Mouse (Mus musculus): ENCODE data around the gene Eif3i. TPM values are rescaled to one million over a fixed set of nuclear protein-coding genes. Genes with fewer than 3 reads are reported as not detected.

Eif3i gene
- polyA plus RNA-seq (2014; fragmentation: Illumina TruSeq; extraction: RNeasy Lipid Tissue Mini Kit (QIAGEN cat#74804); ENCODE audit: low read depth, low replicate concordance): 18.7 TPM

GRCm38 (mm10) chr4:129600233-129601158 is at the start of gene Eif3i, which contains the start of gene Tmem234:
Gene Eif3i (minus strand): TSS chr4:129600648.
Gene Tmem234 (plus strand): TSS chr4:129600668.

DNA sequence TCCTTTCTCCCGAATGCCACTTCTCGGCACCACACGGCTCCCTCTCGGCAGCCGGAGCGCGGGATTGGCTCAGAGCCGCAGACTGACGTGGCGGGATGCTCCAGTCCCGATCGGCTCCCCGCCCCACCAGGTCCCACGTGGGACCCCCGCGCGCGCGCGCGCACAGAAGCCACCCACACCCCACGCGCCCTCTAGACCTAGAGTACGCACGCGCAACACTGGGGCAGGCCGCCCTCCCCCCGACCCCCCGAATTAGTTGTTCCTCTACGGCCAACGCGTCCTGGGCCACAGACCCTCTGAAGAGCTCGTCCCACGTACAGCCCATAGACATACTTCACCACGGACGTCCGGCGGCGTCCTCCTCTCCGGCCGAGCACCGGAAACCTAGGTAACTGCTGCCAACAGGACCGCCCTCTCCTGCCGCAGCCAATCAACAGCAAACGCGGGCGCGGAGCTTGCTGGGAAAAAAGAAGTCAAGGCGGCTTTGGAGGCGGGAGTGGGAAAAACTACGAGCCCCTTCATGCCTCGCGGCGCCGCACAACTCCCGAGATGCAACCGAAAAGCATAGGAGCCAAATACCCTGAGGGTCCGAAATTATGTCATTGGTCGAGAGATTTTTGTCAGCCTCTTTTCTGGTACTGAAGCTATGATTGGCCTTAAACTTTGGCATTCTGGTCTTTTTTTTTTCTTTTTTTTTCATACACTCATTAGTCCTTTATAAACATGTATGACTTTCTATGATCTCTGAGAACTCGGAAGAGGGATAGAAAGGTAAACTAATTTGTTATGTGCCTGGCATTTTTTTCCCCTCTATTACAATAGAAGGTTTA is 40.4 kb upstream of the Eif3i start, which contains the start of gene Txlna:
Gene Txlna (minus strand): TSS at position 428 of the 830 bp plus-strand sequence.

GRCm38 (mm10) chr4:129623681-129624091 is 23.2 kb upstream of the Eif3i start, which contains the start of gene Ccdc28b:
Gene Ccdc28b (minus strand): TSS chr4:129623947.

DNA sequence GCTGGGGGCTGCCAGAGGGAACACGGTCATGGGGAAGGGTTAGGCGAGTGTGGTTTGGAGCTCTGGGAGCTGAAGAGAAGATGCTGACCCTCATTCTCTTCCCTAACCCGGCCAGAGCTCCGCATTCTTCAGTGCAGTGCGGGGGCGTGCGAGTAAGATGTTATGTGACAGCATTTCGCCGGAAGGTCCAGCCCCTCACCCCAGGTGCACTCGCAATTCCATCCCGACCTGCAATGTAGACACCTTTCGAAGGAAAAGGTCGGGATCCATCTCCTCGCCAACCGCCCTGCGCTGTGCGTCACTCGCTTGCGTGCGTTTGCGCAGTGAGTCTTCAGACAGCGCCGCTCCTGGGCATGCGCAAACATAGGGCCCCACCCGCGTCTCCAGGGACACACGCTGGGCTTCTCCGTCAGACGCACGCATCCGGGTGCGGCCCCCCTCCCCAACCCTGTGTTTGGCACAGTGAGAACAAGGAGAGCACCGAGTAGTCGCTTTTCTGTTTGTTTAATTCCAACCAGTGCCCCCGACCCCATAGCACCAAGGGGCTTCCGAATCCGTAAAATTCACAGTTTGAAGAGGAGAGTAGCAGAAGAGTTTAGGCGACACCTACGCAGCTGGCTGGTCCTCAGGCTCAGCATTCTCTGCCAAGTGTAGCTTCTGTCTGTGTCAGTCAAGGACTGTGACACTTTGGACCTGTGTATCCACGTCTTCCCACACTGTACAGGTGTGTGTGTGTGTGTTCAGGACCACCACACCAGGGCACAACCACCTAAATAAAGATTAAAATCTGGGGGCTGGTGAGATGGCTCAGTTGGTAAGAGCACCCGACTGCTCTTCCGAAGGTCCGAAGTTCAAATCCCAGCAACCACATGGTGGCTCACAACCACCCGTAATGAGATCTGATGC is 18.6 kb upstream of the Eif3i start, which contains the start of gene Iqcc:
Gene Iqcc (minus strand): TSS at position 314 of the 906 bp plus-strand sequence.

DNA sequence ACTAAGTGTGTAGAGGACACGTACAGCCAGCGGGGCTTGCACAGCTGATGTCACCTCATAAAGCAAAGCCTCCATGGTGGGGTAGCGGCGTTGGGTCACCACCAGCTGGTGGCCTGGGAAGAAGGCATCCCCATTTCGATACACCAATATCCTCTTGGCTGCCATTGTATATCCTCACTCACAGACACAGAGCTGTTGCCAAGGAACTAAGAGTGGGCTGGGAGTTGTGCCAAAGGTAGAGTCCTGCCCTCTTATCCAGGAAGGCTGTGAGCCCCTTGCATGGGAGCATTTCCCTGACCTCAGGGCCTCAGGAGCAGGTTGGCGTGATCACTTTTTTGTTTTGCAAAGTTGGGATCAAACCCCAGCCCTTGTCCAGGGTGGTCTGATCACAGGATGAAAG is 13.6 kb upstream of the Eif3i start, which contains the start of gene Dcdc2b:
Gene Dcdc2b (minus strand): TSS at position 165 of the 400 bp plus-strand sequence.

GRCm38 (mm10) chr4:129578466-129578865 is 22.0 kb downstream of the Eif3i start, which contains the start of gene Fam167b:
Gene Fam167b (minus strand): TSS chr4:129578549.

DNA sequence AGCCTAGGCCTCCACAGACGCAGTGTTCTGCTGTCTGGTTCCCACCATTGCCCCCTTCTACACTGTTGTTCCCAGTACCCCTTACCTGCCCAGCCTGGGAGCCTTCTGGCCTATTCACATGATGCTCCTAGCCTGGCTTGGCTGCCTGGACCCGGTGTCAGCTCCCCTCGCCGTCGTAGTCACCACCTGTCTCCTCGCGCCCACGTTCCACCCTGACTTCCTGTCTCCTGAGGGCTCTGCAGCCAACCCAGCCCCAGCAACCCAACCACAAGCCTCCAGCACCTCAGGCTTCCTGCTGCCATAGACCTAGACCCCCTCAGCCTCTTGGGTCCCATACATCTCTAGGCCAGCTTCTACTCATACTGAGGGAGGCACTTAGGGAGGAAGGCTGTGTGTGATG is 27.0 kb downstream of the Eif3i start, which contains the start of gene Lck:
Gene Lck (minus strand): TSS at position 212 of the 400 bp plus-strand sequence.

DNA sequence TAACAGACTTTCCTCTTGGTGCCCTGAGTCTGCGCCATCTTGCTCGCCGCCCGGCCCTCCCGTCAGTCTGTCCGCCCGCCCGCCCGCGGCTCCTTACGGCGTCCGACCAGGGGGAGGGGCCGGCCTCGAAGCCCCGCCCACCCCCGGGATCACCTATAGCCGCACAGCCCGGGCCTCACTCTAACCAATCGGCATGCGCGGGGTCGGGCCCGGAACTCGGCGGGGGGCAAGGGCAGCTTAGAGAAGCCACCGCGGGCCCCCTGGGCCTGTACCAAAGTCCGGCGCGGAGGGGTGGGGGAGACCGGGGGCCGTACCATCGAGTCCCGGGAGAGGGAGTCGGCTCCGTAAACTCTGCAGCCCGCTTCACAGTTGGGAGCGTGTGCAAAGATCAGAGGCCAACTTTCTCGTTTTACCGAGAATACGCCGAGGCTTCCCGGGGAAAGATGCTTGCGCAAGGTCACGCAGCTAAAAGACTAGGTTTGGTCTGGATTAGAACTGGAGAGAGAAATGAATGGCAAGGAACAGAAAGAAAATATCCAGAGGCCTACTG is 57.8 kb downstream of the Eif3i start, which contains the start of gene Hdac1:
Gene Hdac1 (minus strand): TSS at position 122 of the 550 bp plus-strand sequence.

Other genes starting within 250 kb of the Eif3i start
- 1.0 TPM for gene Zbtb8a, start 222.5 kb downstream of the Eif3i start, polyA plus RNA-seq (2014; fragmentation: Illumina TruSeq; extraction: RNeasy Lipid Tissue Mini Kit (QIAGEN cat#74804); ENCODE audit: low read depth, low replicate concordance)
- gene Zbtb8b, start 159.8 kb downstream of the Eif3i start, polyA plus RNA-seq (2014; fragmentation: Illumina TruSeq; extraction: RNeasy Lipid Tissue Mini Kit (QIAGEN cat#74804); ENCODE audit: low read depth, low replicate concordance): 1.9 TPM
- gene Bsdc1, start 139.1 kb downstream of the Eif3i start, polyA plus RNA-seq (2014; fragmentation: Illumina TruSeq; extraction: RNeasy Lipid Tissue Mini Kit (QIAGEN cat#74804); ENCODE audit: low read depth, low replicate concordance): 12.7 TPM
- 76.5 TPM for gene Tssk3, start 109.6 kb downstream of the Eif3i start, polyA plus RNA-seq (2014; fragmentation: Illumina TruSeq; extraction: RNeasy Lipid Tissue Mini Kit (QIAGEN cat#74804); ENCODE audit: low read depth, low replicate concordance)
- not detected for gene Fam229a, start 109.5 kb downstream of the Eif3i start, polyA plus RNA-seq (2014; fragmentation: Illumina TruSeq; extraction: RNeasy Lipid Tissue Mini Kit (QIAGEN cat#74804); ENCODE audit: low read depth, low replicate concordance)
- 80.2 TPM for gene Marcksl1, start 87.1 kb downstream of the Eif3i start, polyA plus RNA-seq (2014; fragmentation: Illumina TruSeq; extraction: RNeasy Lipid Tissue Mini Kit (QIAGEN cat#74804); ENCODE audit: low read depth, low replicate concordance)
- 125 TPM for gene Hdac1, start 57.9 kb downstream of the Eif3i start, polyA plus RNA-seq (2014; fragmentation: Illumina TruSeq; extraction: RNeasy Lipid Tissue Mini Kit (QIAGEN cat#74804); ENCODE audit: low read depth, low replicate concordance)
- gene Lck, start 27.0 kb downstream of the Eif3i start, polyA plus RNA-seq (2014; fragmentation: Illumina TruSeq; extraction: RNeasy Lipid Tissue Mini Kit (QIAGEN cat#74804); ENCODE audit: low read depth, low replicate concordance): 0.55 TPM
- not detected for gene Fam167b, start 22.1 kb downstream of the Eif3i start, polyA plus RNA-seq (2014; fragmentation: Illumina TruSeq; extraction: RNeasy Lipid Tissue Mini Kit (QIAGEN cat#74804); ENCODE audit: low read depth, low replicate concordance)
- gene Tmem234, start within 50 bp of the Eif3i start, polyA plus RNA-seq (2014; fragmentation: Illumina TruSeq; extraction: RNeasy Lipid Tissue Mini Kit (QIAGEN cat#74804); ENCODE audit: low read depth, low replicate concordance): 20.7 TPM
- not detected for gene Dcdc2b, start 13.6 kb upstream of the Eif3i start, polyA plus RNA-seq (2014; fragmentation: Illumina TruSeq; extraction: RNeasy Lipid Tissue Mini Kit (QIAGEN cat#74804); ENCODE audit: low read depth, low replicate concordance)
- 11.5 TPM for gene Iqcc, start 18.5 kb upstream of the Eif3i start, polyA plus RNA-seq (2014; fragmentation: Illumina TruSeq; extraction: RNeasy Lipid Tissue Mini Kit (QIAGEN cat#74804); ENCODE audit: low read depth, low replicate concordance)
- 1.8 TPM for gene Ccdc28b, start 23.3 kb upstream of the Eif3i start, polyA plus RNA-seq (2014; fragmentation: Illumina TruSeq; extraction: RNeasy Lipid Tissue Mini Kit (QIAGEN cat#74804); ENCODE audit: low read depth, low replicate concordance)
- 6.8 TPM for gene Txlna, start 40.4 kb upstream of the Eif3i start, polyA plus RNA-seq (2014; fragmentation: Illumina TruSeq; extraction: RNeasy Lipid Tissue Mini Kit (QIAGEN cat#74804); ENCODE audit: low read depth, low replicate concordance)
- 296 TPM for gene Kpna6, start 72.1 kb upstream of the Eif3i start, polyA plus RNA-seq (2014; fragmentation: Illumina TruSeq; extraction: RNeasy Lipid Tissue Mini Kit (QIAGEN cat#74804); ENCODE audit: low read depth, low replicate concordance)
- 5.2 TPM for gene Tmem39b, start 96.2 kb upstream of the Eif3i start, polyA plus RNA-seq (2014; fragmentation: Illumina TruSeq; extraction: RNeasy Lipid Tissue Mini Kit (QIAGEN cat#74804); ENCODE audit: low read depth, low replicate concordance)
- 99.4 TPM for gene Khdrbs1, start 141.7 kb upstream of the Eif3i start, polyA plus RNA-seq (2014; fragmentation: Illumina TruSeq; extraction: RNeasy Lipid Tissue Mini Kit (QIAGEN cat#74804); ENCODE audit: low read depth, low replicate concordance)
- 544 TPM for gene Ptp4a2, start 210.6 kb upstream of the Eif3i start, polyA plus RNA-seq (2014; fragmentation: Illumina TruSeq; extraction: RNeasy Lipid Tissue Mini Kit (QIAGEN cat#74804); ENCODE audit: low read depth, low replicate concordance)

Measured in testis, adult 10 weeks (tissue).